Mouse (Mus musculus) hindbrain, embryonic 14.5 days (tissue): ENCODE measurements around the gene Gm49387. TPM values are rescaled to one million over a fixed set of nuclear protein-coding genes. Genes with fewer than 3 reads are reported as not detected.

Source experiments
- ATAC-seq: fragments of 200-750 bp; cut with Nextera tagmentation; 2 replicates; pipeline ENCODE4 v1.8.0; 2017; ENCODE audit warnings: moderate number of reproducible peaks, mild to moderate bottlenecking, moderate TSS enrichment, moderate library complexity; ENCODE audit not compliant: low FRiP score
- DNase-seq: peaks from one replicate; pipeline ENCODE4 v3.0.0-alpha.2; 2015; ENCODE audit warnings: low spot score
- H3K27ac ChIP-seq: fragments of 300-500 bp; sonication (generic); 2 replicates; pipeline ENCODE4 v1.5.1; 2014; ENCODE audit warnings: mild to moderate bottlenecking, moderate library complexity
- H3K27me3 ChIP-seq: fragments of 300-500 bp; sonication (generic); 2 replicates; pipeline ENCODE4 v1.6.1; 2014; ENCODE audit warnings: mild to moderate bottlenecking, low read length, mixed read lengths; ENCODE audit not compliant: control insufficient read depth, insufficient read depth
- H3K36me3 ChIP-seq: fragments of 300-500 bp; sonication (generic); replicated peaks from 2 replicates; pipeline ENCODE4 v1.6.1; 2014; ENCODE audit not compliant: control insufficient read depth, insufficient read depth
- H3K4me1 ChIP-seq: fragments of 300-500 bp; sonication (generic); replicated peaks from 2 replicates; pipeline ENCODE4 v1.6.1; 2014; ENCODE audit warnings: antibody characterized with exemption, low read length, mixed read lengths; ENCODE audit not compliant: control insufficient read depth, insufficient read depth
- H3K4me2 ChIP-seq: fragments of 300-500 bp; sonication (generic); replicated peaks from 2 replicates; pipeline ENCODE4 v1.6.1; 2014; ENCODE audit warnings: mild to moderate bottlenecking, moderate library complexity
- H3K4me3 ChIP-seq: fragments of 300-500 bp; sonication (generic); replicated peaks from 2 replicates; pipeline ENCODE4 v1.5.1; 2014; ENCODE audit warnings: mild to moderate bottlenecking, low read length
- H3K9ac ChIP-seq: fragments of 300-500 bp; sonication (generic); 2 replicates; pipeline ENCODE4 v1.6.1; 2014
- H3K9me3 ChIP-seq: fragments of 300-500 bp; sonication (generic); 2 replicates; pipeline ENCODE4 v1.6.1; 2016; ENCODE audit warnings: low read length; ENCODE audit not compliant: control insufficient read depth
- WGBS: fragments of 180-500 bp; shearing (Covaris S2); extraction: QIAGEN DNeasy Blood & Tissue Kit; methylation state at CpG from one replicate; pipeline ENCODE4 v1.1.7; 2014; 5-methylcytosine and 5-hydroxymethylcytosine counted together
- polyA plus RNA-seq: library from polyadenylated mRNA; unstranded; fragments of >200 nt; fragmentation: Nextera tagmentation; extraction: Ambion mirVana; gene quantifications from 2 replicates; pipeline ENCODE4 v1.2.1, GENCODE M21; 2014

Gm49387 gene
- polyA plus RNA-seq, 1 experiment from 2014 or later: not detected

GRCm38 (mm10) chr14:31593036-31593435 is 47.6 kb downstream of the Gm49387 start:
- DNase-seq (no peak), ATAC-seq (no peak)
- no peaks in the 10 kb centered on the region for H3K4me1 ChIP-seq
- no peak overlapping the region for H3K9ac ChIP-seq
- WGBS: 81% methylated on average over 2 of the region's 2 CpGs
- no peaks in the 10 kb centered on the region for H3K27me3 ChIP-seq
- H3K27ac ChIP-seq: no peak overlapping the region
- no peaks in the 10 kb centered on the region for H3K9me3 ChIP-seq
- no peak overlapping the region for H3K4me2 ChIP-seq
- no peak overlapping the region for H3K4me3 ChIP-seq
- H3K36me3 ChIP-seq: no peaks in the 10 kb centered on the region

DNA sequence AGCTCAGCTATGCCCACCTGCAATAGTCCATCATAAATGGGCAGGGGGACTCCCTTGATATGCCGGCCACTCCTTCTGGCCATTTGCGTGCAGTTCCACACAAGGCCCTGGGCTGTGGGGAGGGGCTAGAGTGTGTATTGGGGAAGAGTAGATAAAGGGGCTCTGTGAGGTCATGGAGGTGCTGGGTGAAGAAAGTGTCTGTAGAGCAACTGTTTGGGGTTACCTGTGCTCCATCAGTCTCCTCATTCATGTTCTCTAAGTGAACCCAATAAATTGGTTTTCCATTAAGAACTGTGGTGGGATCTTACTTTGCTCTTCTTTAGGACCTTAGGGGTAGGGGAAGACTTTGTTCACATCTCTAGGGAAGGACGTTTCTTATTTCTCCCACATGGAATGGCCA is 49.4 kb downstream of the Gm49387 start, which contains the start of gene Colq:
Colq (minus strand) TSS at position 101 of the 400 bp plus-strand sequence.
- H3K27ac ChIP-seq: no peak within 1 kb of the TSS
- ATAC-seq (no peak), DNase-seq (no peak)
- no peaks in the 10 kb centered on the region for H3K27me3 ChIP-seq
- H3K4me2 ChIP-seq: no peak within 1 kb of the TSS
- no peak within 1 kb of the TSS for H3K4me3 ChIP-seq
- H3K9me3 ChIP-seq: no peaks in the 10 kb centered on the region
- H3K36me3 ChIP-seq: no peaks in the 10 kb centered on the region
- no peaks in the 10 kb centered on the region for H3K4me1 ChIP-seq
- H3K9ac ChIP-seq: no peak within 1 kb of the TSS
- WGBS: 92% methylated on average over 3 of the region's 3 CpGs

DNA sequence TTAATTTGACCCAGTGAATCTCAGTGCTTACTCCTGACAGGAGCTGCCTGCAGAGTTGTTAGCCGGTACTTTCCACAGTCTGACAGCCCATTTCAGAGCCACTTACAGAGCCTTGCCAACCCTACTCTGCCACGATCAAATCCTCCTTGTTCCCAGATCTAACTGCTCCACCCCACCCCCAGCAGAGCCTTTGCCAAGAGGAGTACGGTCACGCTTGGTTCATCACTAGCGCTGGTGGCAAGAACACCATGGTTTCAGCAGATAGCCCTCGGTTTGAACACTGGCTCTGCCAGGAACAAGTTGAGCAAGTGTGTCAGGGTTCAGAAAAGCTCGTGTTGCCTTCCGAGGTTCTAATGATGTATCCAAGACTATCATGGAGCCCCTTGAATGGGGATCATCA is 54.2 kb downstream of the Gm49387 start:
- Histone ChIP-seq H3K27me3 (no peaks in the 10 kb centered on the region), H3K9ac (no peak overlapping the region), H3K9me3 (no peaks in the 10 kb centered on the region), H3K27ac (no peak overlapping the region), H3K4me1 (no peaks in the 10 kb centered on the region), H3K36me3 (no peaks in the 10 kb centered on the region), H3K4me3 (no peak overlapping the region), H3K4me2 (no peak overlapping the region)
- DNase-seq: no peak
- 82% methylated on average over 8 of the region's 8 CpGs for WGBS
- ATAC-seq: no peak

DNA sequence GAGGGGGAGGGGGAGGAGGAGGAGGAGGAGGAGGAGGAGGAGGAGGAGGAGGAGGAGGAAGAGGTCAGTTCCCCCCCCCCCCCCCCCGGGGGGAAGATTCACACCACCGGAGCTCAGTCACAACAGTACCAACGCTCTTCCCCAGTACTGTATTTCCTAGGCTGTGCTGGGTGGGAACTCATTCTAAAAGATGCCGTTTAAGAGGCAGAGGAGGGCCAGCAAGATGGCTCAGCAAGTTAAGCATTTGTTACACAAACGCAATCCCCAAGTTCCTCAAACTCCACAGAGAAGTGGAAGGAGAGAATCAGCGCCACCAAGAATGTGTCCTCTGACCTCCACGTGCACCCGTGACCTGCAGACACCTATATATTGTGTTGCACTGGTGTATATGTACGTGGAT is 57.6 kb downstream of the Gm49387 start:
- Histone ChIP-seq H3K27ac (no peak overlapping the region), H3K36me3 (no peaks in the 10 kb centered on the region), H3K9ac (no peak overlapping the region), H3K27me3 (no peaks in the 10 kb centered on the region), H3K4me1 (no peaks in the 10 kb centered on the region), H3K4me3 (no peak overlapping the region), H3K9me3 (no peaks in the 10 kb centered on the region), H3K4me2 (no peak overlapping the region)
- WGBS: 87% methylated on average over 7 of the region's 9 CpGs
- no peak for ATAC-seq
- no peak for DNase-seq

DNA sequence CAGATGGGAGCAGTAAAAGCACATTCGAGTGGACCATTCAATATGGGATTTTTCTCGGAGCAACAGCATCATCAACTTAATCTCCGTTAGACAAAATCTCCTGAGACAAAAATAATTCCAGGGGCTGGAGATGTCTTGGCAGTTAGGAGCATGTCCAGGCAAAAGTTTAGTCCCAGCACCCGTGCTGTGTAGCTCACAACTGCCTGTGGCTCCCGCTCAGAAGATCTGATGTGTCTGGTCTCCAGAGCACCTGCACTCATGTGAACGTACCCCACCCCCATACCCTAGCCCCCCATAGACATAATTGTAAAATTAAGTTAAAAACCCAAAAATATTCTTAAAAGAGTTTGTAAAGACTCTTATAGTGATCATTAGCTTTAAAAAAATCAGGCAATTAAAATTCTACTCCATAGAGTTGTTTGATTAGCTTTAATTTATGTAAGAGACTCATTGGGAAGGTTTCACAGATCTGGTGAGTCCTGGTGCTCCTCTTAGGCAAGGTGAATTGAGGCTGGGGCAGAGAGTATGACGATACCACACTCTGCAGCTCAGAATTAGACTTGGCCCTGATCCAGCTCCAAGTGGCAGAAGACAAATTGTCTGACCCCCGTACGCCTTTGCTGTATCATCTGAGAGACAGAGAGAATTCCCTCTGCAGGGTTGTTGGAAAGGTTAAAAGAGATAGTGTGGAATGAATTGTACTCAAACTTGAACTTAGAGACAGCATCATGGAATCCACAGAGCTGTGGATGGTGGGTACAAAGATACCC is 62.5 kb downstream of the Gm49387 start:
- no peaks in the 10 kb centered on the region for H3K36me3 ChIP-seq
- DNase-seq (no peak), ATAC-seq (no peak)
- no peaks in the 10 kb centered on the region for H3K27me3 ChIP-seq
- no peak overlapping the region for H3K9ac ChIP-seq
- no peaks in the 10 kb centered on the region for H3K4me1 ChIP-seq
- H3K27ac ChIP-seq: no peak overlapping the region
- H3K4me2 ChIP-seq: no peak overlapping the region
- 63% methylated on average over 9 of the region's 9 CpGs for WGBS
- no peak overlapping the region for H3K4me3 ChIP-seq
- no peaks in the 10 kb centered on the region for H3K9me3 ChIP-seq

DNA sequence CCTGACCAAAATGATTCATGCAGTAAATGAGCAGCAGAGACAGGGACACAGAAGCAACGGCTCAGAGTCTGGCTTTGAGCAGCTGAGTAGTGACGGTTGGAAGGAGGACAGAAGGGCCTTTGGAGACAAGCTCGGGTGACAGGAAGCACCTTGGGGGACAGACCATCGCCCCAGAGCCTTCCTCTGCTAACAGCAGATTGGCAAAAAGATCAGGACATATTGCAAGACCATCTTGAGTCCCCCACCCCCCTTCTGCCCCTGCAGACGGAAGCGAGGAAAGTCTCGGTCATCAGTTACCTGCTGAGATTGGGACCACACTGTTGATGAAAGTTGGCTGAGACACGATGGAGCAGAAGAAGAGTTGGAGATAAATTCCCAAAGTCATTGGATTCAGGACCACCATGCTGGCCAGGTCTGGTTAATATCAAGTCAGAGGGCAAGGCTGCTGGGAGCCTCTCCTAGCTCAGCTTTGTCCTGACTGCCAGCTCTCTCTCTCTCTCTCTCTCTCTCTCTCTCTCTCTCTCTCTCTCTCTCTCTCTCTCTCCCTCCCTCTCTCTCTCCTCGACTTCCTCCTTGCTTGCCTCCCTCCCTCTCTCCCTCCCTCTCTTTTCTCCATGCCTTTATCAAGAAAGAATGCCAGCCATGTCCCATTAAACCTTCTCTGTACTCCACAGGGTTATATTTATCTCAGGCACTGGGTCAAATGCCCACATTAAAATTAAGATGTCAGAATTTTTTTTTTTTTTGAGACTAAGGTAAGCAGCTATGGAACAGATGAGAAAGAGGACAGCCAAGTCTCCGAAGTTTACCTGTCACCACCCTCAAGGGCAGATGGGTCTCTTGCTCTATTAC is 63.6 kb downstream of the Gm49387 start:
- H3K27me3 ChIP-seq: no peaks in the 10 kb centered on the region
- ATAC-seq: no peak
- no peak overlapping the region for H3K9ac ChIP-seq
- H3K4me3 ChIP-seq: no peak overlapping the region
- no peak overlapping the region for H3K4me2 ChIP-seq
- no peak for DNase-seq
- 72% methylated on average over 10 of the region's 10 CpGs for WGBS
- H3K36me3 ChIP-seq: no peaks in the 10 kb centered on the region
- H3K4me1 ChIP-seq: no peaks in the 10 kb centered on the region
- no peaks in the 10 kb centered on the region for H3K9me3 ChIP-seq
- H3K27ac ChIP-seq: no peak overlapping the region

DNA sequence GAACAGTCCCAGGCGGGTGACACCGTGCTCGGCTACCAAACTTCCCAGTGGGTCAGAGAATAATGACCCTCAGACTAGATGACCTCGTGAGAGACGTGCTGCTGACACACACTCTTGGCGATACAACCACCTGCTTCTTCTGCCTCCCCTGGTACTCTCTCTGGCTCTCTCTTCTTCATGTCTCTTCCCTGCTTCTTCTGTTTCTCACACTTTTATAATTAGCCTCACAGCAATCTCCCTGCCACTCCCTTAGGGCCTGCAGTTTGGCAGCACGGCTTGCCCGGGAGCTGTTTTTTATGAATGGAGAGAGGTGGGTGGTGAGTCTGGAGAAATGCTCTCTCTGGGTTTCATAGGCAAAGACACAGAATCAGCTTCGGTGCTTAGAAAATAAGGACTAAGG is 64.8 kb downstream of the Gm49387 start:
- WGBS: 81% methylated on average over 9 of the region's 9 CpGs
- Histone ChIP-seq H3K4me3 (no peak overlapping the region), H3K27me3 (no peaks in the 10 kb centered on the region), H3K4me1 (no peaks in the 10 kb centered on the region), H3K36me3 (no peaks in the 10 kb centered on the region), H3K9me3 (no peaks in the 10 kb centered on the region), H3K4me2 (no peak overlapping the region), H3K27ac (no peak overlapping the region), H3K9ac (no peak overlapping the region)
- DNase-seq (no peak), ATAC-seq (no peak)

DNA sequence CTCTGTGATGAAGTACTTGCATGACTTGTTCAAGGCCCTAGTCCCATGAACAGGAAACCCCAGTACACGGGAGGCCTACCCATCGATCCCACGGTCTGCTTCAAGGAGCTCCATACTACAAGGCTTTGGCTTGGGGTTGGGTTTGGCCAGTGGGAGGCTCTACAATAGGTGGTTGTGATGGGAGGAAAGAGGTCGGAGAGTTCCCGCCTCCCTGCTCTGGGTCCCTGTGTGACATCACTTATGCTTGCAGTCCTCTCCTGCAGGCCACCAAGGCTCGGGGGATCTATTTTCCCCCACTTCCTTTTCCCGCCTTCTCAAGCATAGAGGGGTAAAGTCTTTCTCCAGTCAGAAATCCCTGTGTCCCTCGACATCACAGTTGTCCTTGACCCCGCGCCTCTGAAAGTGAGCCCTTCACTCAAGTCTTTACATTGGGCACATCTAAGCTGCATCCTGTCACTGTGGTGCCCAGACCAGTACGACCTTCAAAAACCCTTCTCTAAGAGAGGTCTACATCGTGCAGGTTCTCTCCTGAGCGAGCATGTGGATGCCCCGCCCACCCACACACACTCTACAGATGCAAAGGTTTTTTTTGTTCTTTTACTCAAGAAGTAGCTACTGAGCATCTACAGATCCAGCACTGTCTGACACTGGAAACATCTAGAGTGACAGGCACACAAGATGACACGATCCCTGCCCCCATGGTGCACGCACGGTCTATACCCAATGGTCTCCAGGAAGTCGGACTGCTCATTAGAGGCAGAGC is 65.6 kb downstream of the Gm49387 start:
- ATAC-seq (no peak), DNase-seq (no peak)
- H3K4me2 ChIP-seq: no peak overlapping the region
- no peaks in the 10 kb centered on the region for H3K27me3 ChIP-seq
- no peaks in the 10 kb centered on the region for H3K4me1 ChIP-seq
- WGBS: 91% methylated on average over 18 of the region's 18 CpGs
- no peaks in the 10 kb centered on the region for H3K9me3 ChIP-seq
- H3K9ac ChIP-seq: no peak overlapping the region
- H3K27ac ChIP-seq: no peak overlapping the region
- no peak overlapping the region for H3K4me3 ChIP-seq
- H3K36me3 ChIP-seq: no peaks in the 10 kb centered on the region

GRCm38 (mm10) chr14:31572561-31573175 is 68.0 kb downstream of the Gm49387 start:
- H3K4me1 ChIP-seq: no peaks in the 10 kb centered on the region
- 81% methylated on average over 9 of the region's 9 CpGs for WGBS
- no peak overlapping the region for H3K4me3 ChIP-seq
- DNase-seq (no peak), ATAC-seq (no peak)
- no peaks in the 10 kb centered on the region for H3K36me3 ChIP-seq
- H3K27ac ChIP-seq: no peak overlapping the region
- no peaks in the 10 kb centered on the region for H3K27me3 ChIP-seq
- H3K4me2 ChIP-seq: no peak overlapping the region
- H3K9ac ChIP-seq: no peak overlapping the region
- H3K9me3 ChIP-seq: no peaks in the 10 kb centered on the region
